Mouse (Mus musculus): ENCODE data around the gene Aff1.

DNA sequence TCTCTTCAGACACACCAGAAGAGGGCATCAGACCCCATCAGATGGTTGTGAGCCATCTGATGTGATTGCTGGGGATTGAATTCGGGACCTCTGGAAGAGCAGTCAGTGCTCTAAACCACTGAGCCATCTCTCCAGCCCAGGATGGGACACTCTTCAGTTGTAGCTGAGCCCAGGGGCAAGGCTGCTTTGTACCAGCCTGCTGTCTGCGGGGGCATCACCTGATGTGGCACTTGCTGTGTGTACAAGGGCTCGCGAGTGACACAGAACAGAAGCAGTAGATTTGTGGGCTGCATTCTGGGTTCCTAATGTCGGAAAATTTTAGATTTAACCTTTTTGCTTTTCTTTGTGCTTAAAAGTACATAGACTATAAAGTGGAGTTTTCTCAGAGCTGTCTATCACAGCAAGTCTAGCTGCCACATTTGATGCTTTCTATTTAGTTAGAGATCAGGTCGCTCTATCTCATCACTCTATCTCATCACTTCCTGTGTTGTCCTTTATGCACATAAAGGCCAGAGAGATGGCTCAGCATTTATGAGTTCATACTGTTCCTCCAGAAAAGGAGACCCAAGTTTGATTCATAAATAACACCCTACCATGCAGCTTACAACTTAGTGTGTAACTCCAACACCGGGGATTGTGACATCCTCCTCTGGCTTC is 117.6 kb downstream of the Aff1 start:
- no peak for TF ChIP-seq EP300 (IDR thresholded peaks at IDR 0.05; ENCODE audit: low read depth)
- no peak for TF ChIP-seq CTCF (IDR thresholded peaks at IDR 0.05; ENCODE audit: low read depth)
